Mouse (Mus musculus) neural tube, embryonic 14.5 days (tissue): ENCODE data around the gene Cd36. TPM values are rescaled to one million over a fixed set of nuclear protein-coding genes. Genes with fewer than 3 reads are reported as not detected.

Experiments used
- ATAC-seq: fragments of 200-750 bp; cut with Nextera tagmentation; 2 replicates; pipeline ENCODE4 v1.8.0; 2017; ENCODE audit warnings: low read depth, mild to moderate bottlenecking, moderate TSS enrichment, moderate library complexity
- H3K27ac ChIP-seq: fragments of 300-500 bp; sonication (generic); 2 replicates; pipeline ENCODE4 v1.5.1; 2014; ENCODE audit warnings: low read depth, mild to moderate bottlenecking, control low read depth, low read length, moderate library complexity, mixed read lengths
- H3K27me3 ChIP-seq: fragments of 300-500 bp; sonication (generic); 2 replicates; pipeline ENCODE4 v1.6.1; 2014; ENCODE audit warnings: low read length; ENCODE audit not compliant: control insufficient read depth, insufficient read depth
- H3K36me3 ChIP-seq: fragments of 300-500 bp; sonication (generic); 2 replicates; pipeline ENCODE4 v1.6.1; 2014; ENCODE audit warnings: low read length, mixed read lengths; ENCODE audit not compliant: control insufficient read depth, insufficient read depth
- H3K4me1 ChIP-seq: fragments of 300-500 bp; sonication (generic); 2 replicates; pipeline ENCODE4 v1.6.1; 2014; ENCODE audit warnings: low read length; ENCODE audit not compliant: control insufficient read depth, insufficient read depth
- H3K4me2 ChIP-seq: fragments of 300-500 bp; sonication (generic); 2 replicates; pipeline ENCODE4 v1.6.1; 2014; ENCODE audit warnings: mild to moderate bottlenecking, low read depth, low read length, control low read depth
- H3K4me3 ChIP-seq: fragments of 300-500 bp; sonication (generic); 2 replicates; pipeline ENCODE4 v1.5.1; 2014; ENCODE audit warnings: low read depth, low read length, control low read depth, mixed read lengths
- H3K9ac ChIP-seq: fragments of 300-500 bp; sonication (generic); replicated peaks from 2 replicates; pipeline ENCODE4 v1.6.1; 2014; ENCODE audit warnings: low read depth, mild to moderate bottlenecking, control low read depth, low read length, mixed read lengths
- H3K9me3 ChIP-seq: fragments of 300-500 bp; sonication (generic); 2 replicates; pipeline ENCODE4 v1.6.1; 2016; ENCODE audit warnings: low read length; ENCODE audit not compliant: control insufficient read depth
- WGBS: fragments of 180-500 bp; shearing (Covaris S2); extraction: QIAGEN DNeasy Blood & Tissue Kit; methylation state at CpG from one replicate; pipeline ENCODE4 v1.1.7; 2014; 5-methylcytosine and 5-hydroxymethylcytosine counted together
- polyA plus RNA-seq: library from polyadenylated mRNA; unstranded; fragments of >200 nt; fragmentation: Nextera tagmentation; extraction: Ambion mirVana; gene quantifications from 2 replicates; pipeline ENCODE4 v1.2.1, GENCODE M21; 2014

Cd36 gene
- polyA plus RNA-seq, 1 experiment from 2014 or later, result 0.46 TPM

DNA sequence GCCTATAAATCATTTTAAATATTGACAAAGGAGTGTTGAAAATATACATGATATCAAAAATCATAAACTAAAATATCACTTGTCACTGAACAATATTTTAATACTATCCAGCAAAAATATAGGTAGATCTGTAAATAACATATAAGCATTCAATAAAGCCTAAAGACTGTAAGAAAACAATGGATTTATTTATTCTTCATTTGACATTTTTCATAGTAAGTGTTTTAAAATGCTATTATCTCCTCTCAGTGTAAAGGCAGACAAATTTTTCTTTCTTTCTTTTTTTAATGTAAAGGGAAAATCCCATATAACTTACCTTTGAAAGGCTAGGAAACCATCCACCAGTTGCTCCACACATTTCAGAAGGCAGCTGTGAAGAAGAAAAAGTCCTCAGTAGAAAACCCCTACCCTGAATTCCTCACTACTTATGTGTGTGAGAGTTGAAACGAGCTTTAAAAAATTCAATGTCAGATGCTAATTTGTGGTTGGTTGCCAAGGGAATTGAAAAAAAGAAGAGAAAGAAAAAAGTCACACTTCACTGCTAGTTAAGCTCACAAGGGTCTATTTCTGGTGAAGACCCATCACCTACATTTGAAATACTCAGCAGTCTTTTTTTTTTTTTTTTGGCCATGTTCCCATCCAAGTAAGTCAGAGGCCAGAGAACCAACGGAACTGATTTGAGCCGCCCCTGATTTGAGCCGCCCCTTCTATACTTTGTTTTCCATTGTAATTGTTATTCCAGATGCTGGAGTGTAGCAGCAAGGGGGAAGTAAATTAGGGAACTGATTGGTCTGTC lies 53.1 kb downstream of the Cd36 start:
- no peaks in the 10 kb centered on the region for H3K4me1 ChIP-seq
- H3K9ac ChIP-seq, result no peak overlapping the region
- no peak overlapping the region for H3K4me3 ChIP-seq
- H3K27me3 ChIP-seq, result no peaks in the 10 kb centered on the region
- H3K36me3 ChIP-seq, result no peaks in the 10 kb centered on the region
- no peak overlapping the region for H3K27ac ChIP-seq
- 21% methylated on average over 4 of the region's 4 CpGs for WGBS
- H3K9me3 ChIP-seq, result no peaks in the 10 kb centered on the region
- no peak for ATAC-seq
- H3K4me2 ChIP-seq, result no peak overlapping the region

DNA sequence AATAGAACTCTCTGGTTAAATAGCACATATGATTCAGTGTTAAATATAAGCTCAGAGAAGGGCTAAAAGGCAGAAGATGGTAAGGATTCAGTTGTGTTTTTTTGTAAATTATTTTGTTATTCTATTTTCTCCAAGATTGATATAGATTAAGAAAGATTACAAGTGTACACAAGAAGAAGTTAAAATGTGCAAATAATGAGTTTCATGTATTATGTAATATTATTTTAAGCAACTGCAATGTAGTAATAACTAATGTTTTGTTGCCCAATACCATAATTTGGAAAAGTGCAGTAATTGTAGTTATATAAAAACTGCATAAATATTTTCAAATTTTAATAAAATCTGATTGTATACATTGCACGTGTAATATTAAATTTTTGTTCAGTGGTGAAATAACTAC lies 54.8 kb downstream of the Cd36 start:
- Histone ChIP-seq H3K27ac (no peak overlapping the region), H3K9me3 (no peaks in the 10 kb centered on the region), H3K36me3 (no peaks in the 10 kb centered on the region), H3K4me2 (no peak overlapping the region), H3K4me3 (no peak overlapping the region), H3K27me3 (no peaks in the 10 kb centered on the region), H3K9ac (no peak overlapping the region), H3K4me1 (no peaks in the 10 kb centered on the region)
- WGBS, result 91% methylated on average over 1 of the region's 1 CpGs
- ATAC-seq, result no peak

DNA sequence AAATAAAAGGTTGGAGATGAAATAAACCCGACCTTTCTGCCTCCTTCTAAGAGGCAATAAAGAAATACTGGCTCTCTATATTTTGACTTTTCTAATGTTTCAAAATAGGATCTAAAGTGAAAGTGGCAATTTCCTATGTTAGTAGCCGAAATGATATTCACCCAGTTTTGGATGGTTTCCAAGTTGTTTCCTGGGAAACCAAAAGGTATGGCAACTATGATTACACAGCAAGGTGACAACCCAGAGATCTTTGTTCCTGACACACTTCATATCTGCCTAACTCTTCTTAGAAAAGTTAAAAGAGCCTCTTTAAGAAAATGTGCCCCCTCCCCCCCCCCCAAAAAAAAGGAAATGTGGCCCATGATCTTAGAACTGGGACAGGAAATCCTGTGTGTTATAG lies 58.1 kb downstream of the Cd36 start:
- 62% methylated on average over 2 of the region's 2 CpGs for WGBS

DNA sequence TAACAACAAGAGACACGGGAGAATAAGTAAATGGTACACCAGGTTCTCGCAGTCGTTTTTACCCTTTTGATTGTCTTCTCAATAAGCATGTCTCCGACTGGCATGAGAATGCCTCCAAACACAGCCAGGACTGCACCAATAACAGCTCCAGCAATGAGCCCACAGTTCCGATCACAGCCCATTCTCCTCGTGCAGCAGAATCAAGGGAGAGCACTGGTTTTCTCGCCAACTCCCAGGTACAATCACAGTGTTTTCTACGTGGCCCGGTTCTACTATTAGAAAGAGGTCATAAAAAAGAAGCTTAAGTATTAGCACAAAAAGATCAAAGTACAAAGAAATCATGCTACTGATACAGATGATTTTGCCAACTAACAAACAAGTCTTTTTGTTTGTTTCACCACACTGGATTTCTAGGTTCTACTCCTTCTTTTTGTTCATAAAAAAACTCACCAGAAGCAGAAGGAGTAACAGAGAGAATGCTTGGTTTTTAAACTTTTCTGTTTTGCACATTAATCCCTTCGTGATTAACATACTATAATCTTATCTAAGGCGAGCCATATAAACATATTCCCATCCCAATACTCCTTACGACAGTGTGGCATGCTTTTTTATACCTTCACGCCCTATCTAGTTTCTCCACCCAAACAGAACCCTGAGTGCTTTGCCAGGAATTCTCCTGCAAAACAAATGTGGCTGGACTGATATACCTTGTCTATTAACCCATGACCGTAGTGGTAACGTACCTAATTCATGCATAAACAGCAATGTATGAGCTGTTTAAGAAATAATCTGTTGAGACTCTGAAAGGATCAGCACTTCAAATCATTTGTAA lies 59.7 kb downstream of the Cd36 start:
- no peak for ATAC-seq
- Histone ChIP-seq H3K4me1 (no peaks in the 10 kb centered on the region), H3K9me3 (no peaks in the 10 kb centered on the region), H3K4me2 (no peak overlapping the region), H3K9ac (no peak overlapping the region), H3K27ac (no peak overlapping the region), H3K27me3 (no peaks in the 10 kb centered on the region), H3K4me3 (no peak overlapping the region), H3K36me3 (no peaks in the 10 kb centered on the region)
- WGBS, result 66% methylated on average over 15 of the region's 15 CpGs

More for the DNA sequence above, 58.1 kb downstream of the Cd36 start:
- Histone ChIP-seq H3K27ac (no peak overlapping the region), H3K4me2 (no peak overlapping the region), H3K4me3 (no peak overlapping the region), H3K36me3 (no peaks in the 10 kb centered on the region), H3K27me3 (no peaks in the 10 kb centered on the region), H3K4me1 (no peaks in the 10 kb centered on the region), H3K9me3 (no peaks in the 10 kb centered on the region), H3K9ac (no peak overlapping the region)
- ATAC-seq, result no peak

DNA sequence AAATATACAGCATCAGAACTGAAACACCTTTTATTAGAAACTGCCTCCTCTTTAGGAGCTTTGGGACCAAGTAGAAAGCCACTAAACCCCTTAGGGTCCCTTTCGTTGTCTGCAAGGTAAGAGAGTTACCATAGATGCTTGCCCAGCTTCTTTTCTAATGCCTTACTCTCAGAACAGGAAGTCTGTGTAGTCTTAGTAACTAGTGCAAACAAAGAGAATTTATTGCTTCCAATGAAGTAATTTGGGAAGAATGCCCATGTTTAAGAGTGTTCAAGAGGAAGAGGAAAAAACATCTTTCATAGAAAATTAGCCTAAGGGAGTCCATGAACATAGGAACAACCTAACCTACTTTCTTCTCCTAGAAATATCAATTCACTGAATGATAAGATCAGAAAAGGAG lies 67.2 kb downstream of the Cd36 start:
- Histone ChIP-seq H3K9me3 (no peaks in the 10 kb centered on the region), H3K36me3 (no peaks in the 10 kb centered on the region), H3K4me2 (no peak overlapping the region), H3K9ac (no peak overlapping the region), H3K27me3 (no peaks in the 10 kb centered on the region), H3K4me3 (no peak overlapping the region), H3K4me1 (no peaks in the 10 kb centered on the region), H3K27ac (no peak overlapping the region)
- 59% methylated on average over 1 of the region's 1 CpGs for WGBS
- ATAC-seq, result no peak

DNA sequence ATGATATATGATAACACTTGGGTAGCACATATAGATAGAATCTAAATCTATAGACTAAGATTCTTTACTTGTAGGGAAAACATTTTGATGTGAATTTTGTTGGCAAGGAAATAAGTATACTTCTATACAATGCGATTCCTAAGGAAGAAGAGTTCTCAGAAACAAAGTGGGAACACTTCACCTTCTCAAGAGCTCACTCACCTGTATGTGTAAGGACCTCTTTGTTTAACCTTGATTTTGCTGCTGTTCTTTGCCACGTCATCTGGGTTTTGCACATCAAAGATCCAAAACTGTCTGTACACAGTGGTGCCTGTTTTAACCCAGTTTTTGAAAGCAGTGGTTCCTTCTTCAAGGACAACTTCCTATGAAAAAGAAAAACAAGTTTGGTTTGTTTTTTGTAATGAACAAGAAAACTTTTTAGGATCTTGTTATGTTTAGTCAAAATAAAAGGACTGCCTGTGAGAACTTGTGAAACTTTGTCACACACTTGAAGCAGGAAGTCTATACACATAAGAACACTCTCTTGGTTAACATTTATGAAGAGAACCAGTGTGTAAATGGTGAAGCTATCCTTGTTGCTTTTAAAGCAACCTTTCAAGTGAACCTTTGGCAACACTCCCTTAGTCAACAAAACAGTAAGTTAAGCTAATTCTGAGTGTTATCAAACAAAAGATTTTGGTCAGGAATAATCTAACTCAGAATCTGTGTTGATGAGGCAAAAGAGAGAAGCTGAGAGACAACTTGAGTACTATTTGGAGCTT lies 68.2 kb downstream of the Cd36 start:
- WGBS, result 94% methylated on average over 2 of the region's 2 CpGs
- ATAC-seq, result no peak
- H3K9me3 ChIP-seq, result no peaks in the 10 kb centered on the region

DNA sequence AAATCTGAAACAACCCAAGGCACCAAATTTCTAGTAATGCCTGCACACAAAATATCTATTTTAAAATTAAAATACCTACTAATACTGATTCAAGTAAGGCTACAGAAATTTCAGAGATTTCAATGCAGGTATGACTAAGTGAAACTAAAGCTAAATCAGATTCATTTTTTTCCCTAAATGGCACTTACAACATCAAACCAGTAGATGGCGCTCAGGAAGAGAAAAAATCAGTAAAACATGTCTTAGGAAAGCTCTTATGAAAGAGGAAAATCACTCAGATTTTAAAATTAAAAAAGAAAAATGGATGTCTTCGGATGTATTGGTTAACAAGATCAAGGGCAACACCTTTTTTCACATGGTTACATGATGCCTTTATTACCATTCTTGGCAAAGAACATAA lies 72.4 kb downstream of the Cd36 start:
- ATAC-seq, result no peak
- Histone ChIP-seq H3K27ac (no peak overlapping the region), H3K9me3 (no peaks in the 10 kb centered on the region), H3K4me1 (no peaks in the 10 kb centered on the region), H3K9ac (no peak overlapping the region), H3K4me2 (no peak overlapping the region), H3K27me3 (no peaks in the 10 kb centered on the region), H3K36me3 (no peaks in the 10 kb centered on the region), H3K4me3 (no peak overlapping the region)
- WGBS, result 8% methylated on average over 2 of the region's 2 CpGs

More for the DNA sequence above, 68.2 kb downstream of the Cd36 start:
- Histone ChIP-seq H3K4me1 (no peaks in the 10 kb centered on the region), H3K4me3 (no peak overlapping the region), H3K36me3 (no peaks in the 10 kb centered on the region), H3K27me3 (no peaks in the 10 kb centered on the region), H3K9ac (no peak overlapping the region), H3K27ac (no peak overlapping the region), H3K4me2 (no peak overlapping the region)

DNA sequence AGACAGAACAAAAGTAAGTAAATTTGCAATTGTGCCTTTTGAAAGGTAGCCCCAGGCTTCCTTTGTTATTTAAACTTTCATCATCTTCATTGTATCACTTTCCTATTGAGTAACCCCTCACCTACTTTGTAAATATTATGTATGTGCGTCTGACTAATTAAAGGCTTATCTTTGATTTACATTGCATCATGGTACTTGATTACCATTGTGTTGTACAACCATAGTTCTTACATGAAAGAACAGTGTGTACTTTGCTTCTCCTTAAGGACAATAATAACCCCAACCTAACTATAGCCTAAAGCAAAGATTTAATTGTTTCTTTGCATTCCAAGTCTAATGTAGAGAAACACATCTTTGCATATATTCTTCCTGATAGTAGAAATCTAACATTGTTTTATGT lies 78.3 kb downstream of the Cd36 start:
- no peak overlapping the region for H3K9ac ChIP-seq
- H3K4me3 ChIP-seq, result no peak overlapping the region
- H3K27me3 ChIP-seq, result no peaks in the 10 kb centered on the region
- H3K4me2 ChIP-seq, result no peak overlapping the region
- H3K9me3 ChIP-seq, result no peaks in the 10 kb centered on the region
- H3K4me1 ChIP-seq, result no peaks in the 10 kb centered on the region
- 73% methylated on average over 1 of the region's 1 CpGs for WGBS
- H3K27ac ChIP-seq, result no peak overlapping the region
- H3K36me3 ChIP-seq, result no peaks in the 10 kb centered on the region
- no peak for ATAC-seq
